Mouse (Mus musculus) intestine, embryonic 16.5 days (tissue): ENCODE results near the gene Rfx1. TPM values are rescaled to one million over a fixed set of nuclear protein-coding genes. Genes with fewer than 3 reads are reported as not detected.

Experiments used
- ATAC-seq: fragments of 200-750 bp; cut with Nextera tagmentation; 2 replicates; pipeline ENCODE4 v1.8.0; 2017; ENCODE audit warnings: moderate TSS enrichment, moderate library complexity
- H3K27ac ChIP-seq: fragments of 300-500 bp; sonication (generic); 2 replicates; pipeline ENCODE4 v1.5.1; 2014; ENCODE audit warnings: mild to moderate bottlenecking, low read length
- H3K27me3 ChIP-seq: fragments of 300-500 bp; sonication (generic); replicated peaks from 2 replicates; pipeline ENCODE4 v1.6.1; 2014; ENCODE audit warnings: low read length, control low read depth, mixed read lengths; ENCODE audit not compliant: control insufficient read depth, insufficient read depth
- H3K36me3 ChIP-seq: fragments of 300-500 bp; sonication (generic); 2 replicates; pipeline ENCODE4 v1.6.1; 2014; ENCODE audit warnings: low read length, control low read depth; ENCODE audit not compliant: control insufficient read depth, insufficient read depth
- H3K4me1 ChIP-seq: fragments of 300-500 bp; sonication (generic); 2 replicates; pipeline ENCODE4 v1.6.1; 2014; ENCODE audit warnings: low read length, control low read depth, mixed read lengths; ENCODE audit not compliant: control insufficient read depth, insufficient read depth
- H3K4me2 ChIP-seq: fragments of 300-500 bp; sonication (generic); 2 replicates; pipeline ENCODE4 v1.6.1; 2014; ENCODE audit warnings: low read depth, low read length, control low read depth
- H3K4me3 ChIP-seq: fragments of 300-500 bp; sonication (generic); 2 replicates; pipeline ENCODE4 v1.5.1; 2014; ENCODE audit warnings: mild to moderate bottlenecking, low read length
- H3K9ac ChIP-seq: fragments of 300-500 bp; sonication (generic); 2 replicates; pipeline ENCODE4 v1.6.1; 2014; ENCODE audit warnings: low read depth, low read length
- H3K9me3 ChIP-seq: fragments of 300-500 bp; sonication (generic); 2 replicates; pipeline ENCODE4 v1.6.1; 2016; ENCODE audit warnings: low read length, control low read depth; ENCODE audit not compliant: control insufficient read depth
- WGBS: fragments of 180-500 bp; shearing (Covaris S2); extraction: QIAGEN DNeasy Blood & Tissue Kit; methylation state at CpG from one replicate; pipeline ENCODE4 v1.1.7; 2014; 5-methylcytosine and 5-hydroxymethylcytosine counted together
- polyA plus RNA-seq: library from polyadenylated mRNA; unstranded; fragments of >200 nt; fragmentation: Nextera tagmentation; extraction: Ambion mirVana; gene quantifications from 2 replicates; pipeline ENCODE4 v1.2.1, GENCODE M21; 2015

The Rfx1 gene
- polyA plus RNA-seq, 1 experiment from 2014 or later = 5.9 TPM

DNA sequence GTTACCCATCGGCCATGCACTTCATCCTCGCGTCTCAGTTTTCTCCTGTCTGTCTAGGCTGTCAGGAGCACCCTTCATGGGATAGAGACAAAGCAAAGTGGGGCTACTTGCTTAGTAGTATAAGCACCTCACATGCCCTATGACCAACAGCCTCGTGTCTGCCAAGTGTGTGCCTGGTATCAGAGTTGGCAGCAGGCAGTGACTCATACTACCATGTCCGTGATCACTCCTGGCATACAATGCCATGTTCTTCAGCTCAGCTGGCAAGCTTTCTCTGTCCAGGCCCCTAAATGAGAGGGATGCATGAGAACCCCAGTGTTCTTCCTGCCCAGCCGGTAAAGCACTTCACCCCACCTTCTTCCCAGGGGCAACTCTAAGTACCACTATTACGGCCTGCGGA, 24.0 kb downstream of the Rfx1 start:
- no peaks in the 10 kb centered on the region for H3K9me3 ChIP-seq
- no peak overlapping the region for H3K4me3 ChIP-seq
- WGBS = 92% methylated on average over 8 of the region's 8 CpGs
- H3K36me3 ChIP-seq = peaks cover 21% of the 10 kb centered on the region
- no peak overlapping the region for H3K4me2 ChIP-seq
- no peaks in the 10 kb centered on the region for H3K27me3 ChIP-seq
- no peak overlapping the region for H3K9ac ChIP-seq
- ATAC-seq = no peak
- H3K4me1 ChIP-seq = no peaks in the 10 kb centered on the region
- H3K27ac ChIP-seq = no peak overlapping the region

GRCm38 (mm10) chr8:84096061-84096460, 29.4 kb downstream of the Rfx1 start:
- Histone ChIP-seq H3K36me3 (peaks cover 43% of the 10 kb centered on the region), H3K4me1 (no peaks in the 10 kb centered on the region), H3K9ac (no peak overlapping the region), H3K4me3 (no peak overlapping the region), H3K4me2 (no peak overlapping the region), H3K27ac (no peak overlapping the region), H3K9me3 (no peaks in the 10 kb centered on the region), H3K27me3 (no peaks in the 10 kb centered on the region)
- 68% methylated on average over 8 of the region's 8 CpGs for WGBS
- ATAC-seq = no peak

DNA sequence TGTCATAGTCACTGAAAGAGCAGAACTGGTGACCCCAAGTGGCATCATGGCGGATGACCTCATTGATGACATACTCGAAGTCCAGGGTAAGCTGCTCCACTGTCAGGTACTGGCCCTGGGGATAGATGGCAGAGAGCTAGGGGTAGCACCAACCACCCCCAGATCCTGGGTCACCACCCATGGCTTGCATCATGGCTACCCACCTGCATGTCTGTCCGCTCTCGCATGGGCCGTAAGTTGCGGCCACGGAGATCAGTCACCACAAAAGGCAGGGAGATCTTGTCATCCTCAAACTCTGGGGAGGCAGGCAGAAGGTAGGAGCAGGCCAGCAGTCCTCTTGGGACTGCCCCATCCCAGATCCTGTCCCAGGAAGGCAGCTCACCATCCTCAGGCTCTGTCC, 31.7 kb downstream of the Rfx1 start:
- Histone ChIP-seq H3K4me3 (no peak overlapping the region), H3K9ac (no peak overlapping the region), H3K27me3 (no peaks in the 10 kb centered on the region), H3K27ac (no peak overlapping the region), H3K36me3 (peaks cover 42% of the 10 kb centered on the region), H3K4me1 (peaks cover 9% of the 10 kb centered on the region), H3K4me2 (no peak overlapping the region), H3K9me3 (no peaks in the 10 kb centered on the region)
- ATAC-seq = no peak
- 96% methylated on average over 7 of the region's 7 CpGs for WGBS

DNA sequence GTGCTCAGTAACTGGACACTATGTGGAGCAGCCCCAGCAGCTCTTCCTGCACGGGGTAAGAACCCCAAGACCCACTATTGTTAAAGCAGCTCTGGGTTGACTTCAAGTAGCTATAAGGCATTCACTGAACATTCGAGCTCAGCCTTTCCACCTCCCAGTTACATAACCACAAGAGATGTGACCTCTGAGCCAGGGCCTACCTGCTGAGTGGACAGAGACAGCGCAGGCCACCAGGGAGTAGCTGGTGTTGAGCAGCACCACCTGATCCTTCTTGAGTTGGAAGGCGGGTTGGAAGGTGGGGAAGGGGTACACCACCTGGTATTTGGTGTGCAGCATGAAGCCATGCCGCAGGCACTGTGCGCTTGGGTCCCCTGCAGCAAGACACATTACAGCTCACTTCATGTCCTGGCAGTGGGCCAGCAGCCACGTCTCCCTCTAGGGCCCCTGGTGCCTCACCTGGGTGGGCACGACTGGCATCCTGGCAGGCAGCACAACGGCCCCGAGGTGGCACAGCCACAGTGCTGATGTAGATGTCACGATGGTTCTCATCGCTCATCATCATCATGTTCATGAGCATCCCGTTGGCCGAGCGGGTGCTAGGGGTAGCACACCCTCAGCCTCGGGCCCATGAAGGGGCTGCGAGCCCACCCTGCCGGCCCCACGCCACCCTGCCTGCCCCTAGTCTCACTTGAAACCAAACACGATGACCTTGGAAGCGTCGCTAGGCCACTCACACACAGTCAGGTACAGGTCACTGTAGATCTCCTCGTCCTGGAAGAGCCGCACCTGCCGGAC, 35.0 kb downstream of the Rfx1 start:
- H3K36me3 ChIP-seq = peaks cover 28% of the 10 kb centered on the region
- no peak overlapping the region for H3K9ac ChIP-seq
- H3K9me3 ChIP-seq = no peaks in the 10 kb centered on the region
- no peak overlapping the region for H3K4me3 ChIP-seq
- H3K27me3 ChIP-seq = no peaks in the 10 kb centered on the region
- H3K4me2 ChIP-seq = no peak overlapping the region
- WGBS = 90% methylated on average over 25 of the region's 25 CpGs
- ATAC-seq = no peak
- H3K27ac ChIP-seq = no peak overlapping the region
- peaks cover 19% of the 10 kb centered on the region for H3K4me1 ChIP-seq

GRCm38 (mm10) chr8:84103601-84104000, 37.0 kb downstream of the Rfx1 start:
- peaks cover 19% of the 10 kb centered on the region for H3K4me1 ChIP-seq
- peak; percentile 29 for ATAC-seq
- H3K4me3 ChIP-seq = peak overlapping the region; percentile 73
- WGBS = 42% methylated on average over 3 of the region's 3 CpGs
- H3K9ac ChIP-seq = peak overlapping the region; percentile 91
- peaks cover 10% of the 10 kb centered on the region; the same call in 1 of the 2 replicates for H3K36me3 ChIP-seq
- H3K9me3 ChIP-seq = no peaks in the 10 kb centered on the region
- no peaks in the 10 kb centered on the region for H3K27me3 ChIP-seq
- H3K4me2 ChIP-seq = peak overlapping the region; percentile 72
- peak overlapping the region; percentile 72 for H3K27ac ChIP-seq

GRCm38 (mm10) chr8:84104221-84104620, 37.6 kb downstream of the Rfx1 start:
- ATAC-seq = peak; percentile 77
- peak overlapping the region; percentile 91 for H3K9ac ChIP-seq
- H3K4me2 ChIP-seq = peak overlapping the region; percentile 72
- no peaks in the 10 kb centered on the region for H3K27me3 ChIP-seq
- H3K27ac ChIP-seq = peak overlapping the region; percentile 82
- H3K9me3 ChIP-seq = no peaks in the 10 kb centered on the region
- under 1% methylated on average over 23 of the region's 29 CpGs for WGBS
- H3K36me3 ChIP-seq = peaks cover 6% of the 10 kb centered on the region; the same call in 1 of the 2 replicates
- H3K4me1 ChIP-seq = peaks cover 19% of the 10 kb centered on the region
- H3K4me3 ChIP-seq = peak overlapping the region; percentile 73

GRCm38 (mm10) chr8:84104697-84105609, 38.3 kb downstream of the Rfx1 start, which contains the start of gene Dcaf15:
Gene Dcaf15 (minus strand): TSS chr8:84104768.
- Histone ChIP-seq H3K27me3 (no peaks in the 10 kb centered on the region), H3K36me3 (peaks cover 6% of the 10 kb centered on the region; the same call in 1 of the 2 replicates), H3K4me3 (peak within 1 kb of the TSS; percentile 73), H3K4me2 (peak within 1 kb of the TSS; percentile 72), H3K9me3 (no peaks in the 10 kb centered on the region), H3K9ac (peak within 1 kb of the TSS; percentile 91), H3K27ac (peak within 1 kb of the TSS; percentile 82), H3K4me1 (peaks cover 19% of the 10 kb centered on the region)
- 6% methylated on average over 42 of the region's 42 CpGs for WGBS
- peak; percentile 97 for ATAC-seq

DNA sequence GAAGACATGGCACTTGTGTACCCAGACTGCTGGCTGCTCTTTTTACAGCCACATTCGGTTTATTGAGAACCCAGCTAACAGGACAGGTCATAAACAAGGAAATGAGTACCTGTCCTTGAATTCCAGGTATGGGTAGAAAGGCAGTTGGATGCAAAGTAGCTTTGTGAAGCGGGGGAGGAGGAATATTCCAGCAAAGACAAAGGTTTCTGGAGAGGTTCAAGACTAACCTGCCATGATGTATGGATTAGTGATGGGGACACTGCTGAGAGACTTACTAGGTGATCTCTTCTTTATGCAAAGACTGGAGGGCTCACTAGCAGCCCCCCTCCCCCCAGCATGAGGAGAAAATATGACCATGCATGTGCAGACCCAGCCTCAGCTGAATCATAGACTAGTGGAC, 39.0 kb downstream of the Rfx1 start:
- no peak overlapping the region for H3K9ac ChIP-seq
- no peak for ATAC-seq
- H3K27me3 ChIP-seq = no peaks in the 10 kb centered on the region
- peaks cover 19% of the 10 kb centered on the region for H3K4me1 ChIP-seq
- no peak overlapping the region for H3K4me2 ChIP-seq
- peaks cover 6% of the 10 kb centered on the region; the same call in 1 of the 2 replicates for H3K36me3 ChIP-seq
- H3K9me3 ChIP-seq = no peaks in the 10 kb centered on the region
- WGBS = 60% methylated on average over 2 of the region's 2 CpGs
- no peak overlapping the region for H3K27ac ChIP-seq
- H3K4me3 ChIP-seq = no peak overlapping the region
